Mouse (Mus musculus): ENCODE measurements at regions not wholly inside any gene's neighbourhood (a gene's known extent, or its start where the extent isn't known, plus 50 kb on each side); places are given as distances from the start of the nearest gene placed in this dataset.

- no peak for DNase-seq (ENCODE audit: extremely low spot score, low spot score)
Observed at GRCm38 (mm10) chr5:27963765-27964164, 107.4 kb upstream of the Insig1 start.

- DNase-seq (ENCODE audit: extremely low spot score, low spot score) = peak; percentile 73
Observed at GRCm38 (mm10) chr5:27995186-27995585, 76.0 kb upstream of the Insig1 start.

DNA sequence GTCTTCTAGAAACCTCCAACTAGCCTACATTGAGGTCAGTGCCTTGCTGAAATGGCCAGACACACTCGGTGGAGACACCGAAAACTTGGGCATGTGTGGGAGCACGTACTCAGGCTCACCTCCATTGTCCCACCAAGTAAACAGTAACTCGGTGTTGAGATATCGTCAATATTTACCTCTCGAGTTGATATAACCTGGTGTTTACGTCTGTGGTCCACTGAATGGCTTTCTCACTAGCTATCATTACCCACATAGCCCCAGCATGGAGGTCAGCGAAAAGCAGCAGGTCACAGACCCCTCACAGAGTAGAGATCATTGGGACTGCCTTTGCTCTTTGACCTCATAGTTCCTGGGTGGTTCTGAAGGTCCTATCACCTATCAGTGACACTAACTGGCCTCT lies 73.4 kb upstream of the Insig1 start:
- DNase-seq (ENCODE audit: extremely low spot score, low spot score) = no peak

- DNase-seq (ENCODE audit: extremely low spot score, low spot score) = no peak
Observed at GRCm38 (mm10) chr5:28002922-28003321, 68.2 kb upstream of the Insig1 start.

DNA sequence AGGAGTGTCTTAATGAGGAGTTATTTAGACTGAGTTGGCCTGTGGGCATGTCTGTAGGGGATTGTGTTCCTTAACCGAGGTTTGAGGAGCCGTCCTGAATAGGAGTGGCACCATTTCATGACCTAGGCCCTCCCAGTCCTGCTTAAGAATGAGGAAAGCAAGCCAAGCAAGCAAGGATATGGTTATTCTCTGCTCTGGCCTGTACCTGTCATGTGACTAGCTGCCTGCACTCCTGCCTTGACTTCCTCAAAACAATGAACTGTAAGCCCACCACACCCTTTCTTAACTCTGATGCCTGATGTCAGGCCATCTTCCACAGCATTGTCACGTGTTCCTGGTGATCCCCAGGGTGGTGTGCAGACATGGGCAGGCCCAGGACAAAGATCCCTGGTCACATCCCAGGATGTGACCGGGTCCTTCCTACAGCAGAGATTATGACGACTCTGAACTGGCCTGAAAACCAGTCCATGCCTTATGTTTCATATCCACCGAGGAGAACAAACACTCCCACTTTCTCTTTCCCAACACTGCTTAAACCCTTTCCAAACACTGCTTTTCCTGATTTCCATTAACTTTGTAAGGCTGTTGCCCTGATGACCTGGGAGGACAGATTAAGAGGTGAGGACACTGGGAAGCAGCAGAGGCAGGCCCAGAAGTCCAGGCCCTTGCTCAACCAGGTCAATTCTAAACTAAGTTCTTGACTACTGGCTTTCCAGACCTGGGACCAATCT lies 67.2 kb upstream of the Insig1 start:
- no peak for DNase-seq (ENCODE audit: extremely low spot score, low spot score)

GRCm38 (mm10) chr5:28004487-28004827 lies 66.7 kb upstream of the Insig1 start:
- peak; percentile 6 for DNase-seq (ENCODE audit: extremely low spot score, low spot score)

DNA sequence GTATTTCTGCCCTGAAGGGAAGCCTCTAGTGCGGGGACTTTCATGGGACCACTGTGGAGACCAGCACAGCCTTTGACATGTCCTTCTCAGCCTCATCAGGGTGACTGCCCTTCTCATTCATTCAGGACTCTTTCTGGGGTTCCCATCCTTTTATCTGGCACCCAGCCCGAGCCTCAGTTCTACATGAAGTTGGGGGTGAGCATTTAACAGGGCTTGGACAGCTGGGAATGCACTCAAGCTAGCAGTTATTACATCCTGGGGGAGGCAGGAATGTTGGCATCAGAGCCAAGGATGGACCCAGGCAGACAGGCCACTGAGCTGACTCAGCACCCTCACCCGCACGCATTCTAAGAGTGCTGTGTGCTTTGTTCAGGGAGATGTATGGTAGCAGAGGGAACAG lies 61.8 kb upstream of the Insig1 start:
- DNase-seq (ENCODE audit: extremely low spot score, low spot score) = no peak

- no peak for DNase-seq (ENCODE audit: extremely low spot score, low spot score)
Observed at GRCm38 (mm10) chr5:28009871-28010270, 61.3 kb upstream of the Insig1 start.

DNA sequence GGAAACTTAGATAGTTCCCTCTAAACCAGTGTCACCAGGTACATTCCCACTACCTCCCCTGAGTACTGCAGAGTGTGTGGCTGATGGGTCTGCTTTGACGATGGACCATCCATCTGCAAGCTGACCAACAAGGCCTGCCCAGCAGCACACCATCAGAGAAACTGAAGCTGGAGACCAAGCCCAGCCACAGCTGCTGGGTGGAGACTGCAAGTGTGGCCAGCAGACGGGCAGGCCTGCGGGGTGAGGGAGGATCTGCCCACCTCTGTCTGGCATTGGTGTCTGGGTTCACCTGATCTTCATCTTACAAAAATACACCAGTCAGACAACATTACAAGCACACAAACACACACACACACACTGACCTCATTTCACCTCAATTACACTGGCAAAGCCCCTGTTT lies 60.6 kb upstream of the Insig1 start:
- no peak for DNase-seq (ENCODE audit: extremely low spot score, low spot score)

DNA sequence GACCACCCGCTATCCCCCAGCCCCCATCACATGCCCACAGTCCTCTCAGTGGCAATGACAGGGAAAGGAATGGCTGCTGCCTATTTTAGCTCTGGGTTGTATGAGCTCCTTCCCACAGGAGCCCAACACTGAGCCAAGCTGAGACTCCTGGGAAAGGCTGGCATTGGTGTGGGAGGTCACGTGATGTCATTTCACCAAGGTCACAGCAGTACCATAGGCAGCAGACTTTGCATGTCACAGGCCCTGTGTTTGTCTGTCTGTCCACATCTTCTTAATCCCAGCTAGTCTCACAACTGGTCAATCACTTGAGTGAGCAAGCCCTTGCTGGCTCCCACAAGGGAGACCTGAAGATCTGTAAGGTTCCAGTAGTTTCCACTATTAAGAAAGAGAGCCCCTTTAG lies 58.7 kb upstream of the Insig1 start:
- no peak for DNase-seq (ENCODE audit: extremely low spot score, low spot score)

GRCm38 (mm10) chr5:28013619-28014273 lies 57.4 kb upstream of the Insig1 start:
- DNase-seq (ENCODE audit: extremely low spot score, low spot score) = no peak

GRCm38 (mm10) chr5:28019864-28020263 lies 51.3 kb upstream of the Insig1 start:
- no peak for DNase-seq (ENCODE audit: extremely low spot score, low spot score)

Data from neural tube, embryonic 10.5 days (tissue).